Mouse (Mus musculus) limb, embryonic 11.5 days (tissue): ENCODE results near the gene Ctso. TPM values are rescaled to one million over a fixed set of nuclear protein-coding genes. Genes with fewer than 3 reads are reported as not detected.

Source experiments
- ATAC-seq: fragments of 200-750 bp; cut with Nextera tagmentation; 2 replicates; pipeline ENCODE4 v1.8.0; 2017; ENCODE audit warnings: low read depth; ENCODE audit not compliant: insufficient number of reproducible peaks, low FRiP score, low TSS enrichment
- DNase-seq: peaks from one replicate; pipeline ENCODE4 v3.0.0-alpha.2; 2015; ENCODE audit warnings: low spot score
- H3K27ac ChIP-seq: fragments of 300-500 bp; sonication (generic); replicated peaks from 2 replicates; pipeline ENCODE4 v1.5.1; 2014; ENCODE audit warnings: low read depth, mild to moderate bottlenecking, low read length
- H3K27me3 ChIP-seq: fragments of 300-500 bp; sonication (generic); 2 replicates; pipeline ENCODE4 v1.6.1; 2014; ENCODE audit warnings: mild to moderate bottlenecking, low read length, mixed read lengths; ENCODE audit not compliant: control insufficient read depth, insufficient read depth
- H3K36me3 ChIP-seq: fragments of 300-500 bp; sonication (generic); 2 replicates; pipeline ENCODE4 v1.6.1; 2014; ENCODE audit warnings: mild to moderate bottlenecking, low read length, moderate library complexity, mixed read lengths; ENCODE audit not compliant: control insufficient read depth, insufficient read depth
- H3K4me1 ChIP-seq: fragments of 300-500 bp; sonication (generic); 2 replicates; pipeline ENCODE4 v1.6.1; 2014; ENCODE audit warnings: low read length, mixed read lengths; ENCODE audit not compliant: control insufficient read depth, insufficient read depth
- H3K4me2 ChIP-seq: fragments of 300-500 bp; sonication (generic); 2 replicates; pipeline ENCODE4 v1.6.1; 2014; ENCODE audit warnings: low read depth, mild to moderate bottlenecking, moderate library complexity; ENCODE audit not compliant: severe bottlenecking
- H3K4me3 ChIP-seq: fragments of 300-500 bp; sonication (generic); 2 replicates; pipeline ENCODE4 v1.5.1; 2014; ENCODE audit warnings: low read depth, low read length
- H3K9ac ChIP-seq: fragments of 300-500 bp; sonication (generic); 2 replicates; pipeline ENCODE4 v1.6.1; 2014; ENCODE audit warnings: mild to moderate bottlenecking, low read length
- H3K9me3 ChIP-seq: fragments of 300-500 bp; sonication (generic); 2 replicates; pipeline ENCODE4 v1.6.1; 2016; ENCODE audit warnings: low read length; ENCODE audit not compliant: control insufficient read depth
- WGBS: fragments of 180-500 bp; shearing (Covaris S2); extraction: QIAGEN DNeasy Blood & Tissue Kit; methylation state at CpG from one replicate; pipeline ENCODE4 v1.1.7; 2014; 5-methylcytosine and 5-hydroxymethylcytosine counted together
- polyA plus RNA-seq: library from polyadenylated mRNA; unstranded; fragments of >200 nt; fragmentation: Nextera tagmentation; extraction: Ambion mirVana; gene quantifications from 2 replicates; pipeline ENCODE4 v1.2.1, GENCODE M21; 2014

Gene Ctso
- 6.2 and 6.4 TPM in 2 replicates for polyA plus RNA-seq

DNA sequence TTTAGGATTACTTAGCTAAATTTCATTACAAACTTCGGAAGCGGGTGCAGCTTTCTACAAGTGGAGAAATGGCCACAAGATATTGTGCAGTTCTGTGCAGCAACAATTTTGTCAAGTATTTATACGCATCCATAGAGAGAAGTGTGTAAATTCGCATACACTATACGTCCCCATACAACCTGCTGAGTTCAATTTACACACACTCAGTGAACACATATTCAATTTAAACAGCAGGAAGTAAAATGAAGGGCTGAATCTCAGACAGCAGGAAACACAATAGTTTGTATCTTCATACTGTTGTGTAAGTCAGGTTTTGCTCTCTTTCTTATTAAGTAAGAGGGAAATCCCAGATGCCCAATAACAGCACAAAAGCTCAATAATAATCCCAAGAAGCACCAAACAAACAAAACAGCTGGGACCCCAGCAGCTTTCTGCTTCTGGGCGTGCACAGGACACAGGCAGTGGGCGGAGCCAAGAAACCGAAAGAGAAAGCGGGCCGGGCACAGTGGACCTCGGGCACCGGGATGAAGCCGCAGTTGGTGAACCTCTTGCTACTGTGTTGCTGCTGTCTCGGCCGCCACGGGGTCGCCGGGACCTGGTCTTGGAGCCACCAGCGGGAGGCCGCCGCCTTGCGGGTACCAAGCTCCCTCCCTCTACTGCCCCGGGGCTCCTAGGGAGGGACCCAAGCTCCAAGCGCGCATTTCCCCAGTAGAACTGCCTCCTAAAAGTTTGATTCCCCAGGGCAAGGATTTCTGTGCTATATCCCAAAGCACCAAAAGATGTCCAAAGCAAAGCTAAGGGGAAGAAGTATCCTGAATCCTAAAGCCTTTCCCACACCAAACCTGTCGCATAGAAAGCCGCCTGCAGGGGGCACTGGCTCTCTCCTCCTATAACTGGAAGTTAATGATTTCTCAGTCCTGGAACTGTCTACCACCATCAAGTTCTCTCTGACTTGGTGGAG lies at the start of gene Ctso:
Gene Ctso, plus strand, starts transcription at position 461 of the 961 bp plus-strand sequence.
- H3K9ac ChIP-seq, result peak within 1 kb of the TSS; percentile 86
- H3K27ac ChIP-seq, result peak within 1 kb of the TSS; percentile 69; the same call in 1 of the 2 replicates
- H3K4me2 ChIP-seq, result peak within 1 kb of the TSS; percentile 41
- H3K9me3 ChIP-seq, result no peaks in the 10 kb centered on the region
- DNase-seq (peak; percentile 91), ATAC-seq (peak; percentile 87)
- peak within 1 kb of the TSS; percentile 67 for H3K4me3 ChIP-seq
- H3K27me3 ChIP-seq, result no peaks in the 10 kb centered on the region
- WGBS, result 13% methylated on average over 27 of the region's 27 CpGs
- no peaks in the 10 kb centered on the region for H3K36me3 ChIP-seq
- H3K4me1 ChIP-seq, result no peaks in the 10 kb centered on the region

DNA sequence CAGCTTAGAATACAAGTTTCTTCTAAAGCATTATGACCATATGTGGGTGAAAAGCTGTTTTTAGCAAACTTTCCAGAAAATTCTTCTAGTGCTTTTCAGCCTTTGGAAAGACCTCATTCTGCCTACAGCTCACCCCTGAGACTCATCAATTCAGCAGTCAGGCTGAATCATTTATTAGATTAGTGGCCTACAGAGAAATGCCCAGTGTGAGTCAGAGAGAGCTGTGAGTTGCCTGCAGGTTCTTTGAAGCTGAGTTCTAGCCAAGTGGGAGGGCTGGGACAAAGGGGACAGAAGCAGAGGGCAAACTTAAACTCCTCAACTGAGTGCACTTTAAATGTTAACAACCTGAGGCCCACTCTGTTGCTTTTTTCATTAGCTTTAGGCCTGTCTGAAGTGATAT lies 48.5 kb upstream of the Ctso start:
- ATAC-seq (no peak), DNase-seq (no peak)
- Histone ChIP-seq H3K4me3 (no peak overlapping the region), H3K4me2 (no peak overlapping the region), H3K9me3 (no peaks in the 10 kb centered on the region), H3K4me1 (no peaks in the 10 kb centered on the region), H3K9ac (no peak overlapping the region), H3K27me3 (no peaks in the 10 kb centered on the region), H3K27ac (no peak overlapping the region), H3K36me3 (no peaks in the 10 kb centered on the region)

DNA sequence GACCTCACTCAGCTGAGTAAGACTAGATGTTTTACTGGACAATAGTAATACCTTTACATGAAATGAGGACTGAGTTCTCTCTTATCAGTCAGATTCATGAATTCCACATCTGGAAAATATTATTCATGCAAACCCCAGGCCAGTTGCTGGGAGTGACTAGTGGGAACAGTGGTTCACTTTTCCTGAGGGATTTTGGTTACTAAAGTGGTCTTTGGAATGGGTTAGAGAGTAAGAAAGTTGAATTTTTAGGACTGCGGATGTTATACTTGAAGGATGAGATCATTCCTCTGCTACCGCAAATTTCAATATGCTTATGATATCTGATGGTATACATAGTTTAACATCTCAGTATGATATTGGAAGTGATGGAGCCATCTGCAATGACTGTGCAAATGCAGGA lies 46.8 kb upstream of the Ctso start:
- ATAC-seq (no peak), DNase-seq (no peak)
- no peaks in the 10 kb centered on the region for H3K36me3 ChIP-seq

DNA sequence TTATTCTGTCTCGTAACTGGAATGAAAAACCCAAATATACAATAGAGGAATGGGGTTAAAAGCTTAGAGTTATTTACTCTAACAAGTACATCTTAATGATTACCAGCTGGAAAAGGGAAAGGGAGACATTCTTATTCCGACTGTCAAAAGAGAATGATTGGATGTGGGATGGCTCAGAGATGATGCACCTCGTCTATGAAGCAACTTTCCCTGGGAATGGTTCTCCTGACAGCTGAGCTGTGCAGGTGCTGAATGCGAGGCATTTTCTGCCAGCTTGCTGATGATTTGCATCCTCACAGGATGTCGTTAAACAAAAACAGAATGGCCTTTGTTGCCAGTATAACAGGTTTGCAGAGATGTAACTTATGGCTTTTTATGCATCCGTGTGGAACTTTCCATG lies 43.3 kb upstream of the Ctso start:
- H3K27ac ChIP-seq, result no peak overlapping the region
- WGBS, result 61% methylated on average over 6 of the region's 6 CpGs
- H3K9me3 ChIP-seq, result no peaks in the 10 kb centered on the region
- ATAC-seq (no peak), DNase-seq (no peak)
- no peaks in the 10 kb centered on the region for H3K4me1 ChIP-seq
- no peaks in the 10 kb centered on the region for H3K36me3 ChIP-seq
- H3K9ac ChIP-seq, result no peak overlapping the region
- no peaks in the 10 kb centered on the region for H3K27me3 ChIP-seq
- H3K4me3 ChIP-seq, result no peak overlapping the region
- H3K4me2 ChIP-seq, result no peak overlapping the region

More for the DNA sequence above, 46.8 kb upstream of the Ctso start:
- Histone ChIP-seq H3K4me2 (no peak overlapping the region), H3K27me3 (no peaks in the 10 kb centered on the region), H3K4me1 (no peaks in the 10 kb centered on the region), H3K9me3 (no peaks in the 10 kb centered on the region), H3K4me3 (no peak overlapping the region), H3K27ac (no peak overlapping the region), H3K9ac (no peak overlapping the region)
- WGBS, result 95% methylated on average over 2 of the region's 2 CpGs

DNA sequence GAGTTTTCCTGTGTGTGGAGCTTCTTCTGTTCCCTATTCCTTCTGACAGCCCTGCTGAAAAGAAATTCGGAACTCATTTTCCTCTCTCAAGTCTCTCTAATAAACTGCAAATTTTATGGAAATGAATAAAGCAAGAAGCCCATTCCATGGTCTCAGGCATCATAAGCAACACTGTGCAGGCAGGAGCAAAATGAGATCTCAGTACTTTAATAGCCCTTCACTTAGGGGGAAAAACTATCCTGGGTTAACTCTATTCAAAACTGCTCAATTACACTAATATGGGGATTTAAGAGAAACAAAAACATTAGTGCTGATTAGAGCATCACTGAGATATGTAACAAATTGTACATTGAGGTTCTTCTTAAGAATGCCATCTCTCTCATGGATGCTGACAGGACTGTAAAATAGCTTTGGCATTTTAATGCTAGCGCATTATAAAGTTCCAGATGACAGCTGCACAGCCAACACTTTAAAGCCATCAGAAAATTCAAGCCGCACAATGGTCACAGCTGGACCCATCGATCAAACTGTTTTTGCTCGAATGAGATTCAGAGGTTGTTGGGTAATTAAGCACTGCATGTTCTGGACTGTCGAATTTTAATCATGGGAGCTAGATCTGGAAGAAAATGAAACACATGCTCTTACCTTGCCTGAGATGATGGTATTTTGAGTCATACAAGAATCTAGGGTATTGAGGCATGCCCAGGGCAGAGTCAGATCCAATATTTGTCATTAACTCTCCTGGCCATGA lies 21.9 kb upstream of the Ctso start:
- H3K9me3 ChIP-seq, result no peaks in the 10 kb centered on the region
- H3K27ac ChIP-seq, result no peak overlapping the region
- WGBS, result 75% methylated on average over 6 of the region's 6 CpGs
- H3K4me3 ChIP-seq, result no peak overlapping the region
- DNase-seq, result no peak
- no peaks in the 10 kb centered on the region for H3K36me3 ChIP-seq
- no peaks in the 10 kb centered on the region for H3K4me1 ChIP-seq
- no peak for ATAC-seq
- H3K27me3 ChIP-seq, result no peaks in the 10 kb centered on the region
- no peak overlapping the region for H3K9ac ChIP-seq
- no peak overlapping the region for H3K4me2 ChIP-seq

DNA sequence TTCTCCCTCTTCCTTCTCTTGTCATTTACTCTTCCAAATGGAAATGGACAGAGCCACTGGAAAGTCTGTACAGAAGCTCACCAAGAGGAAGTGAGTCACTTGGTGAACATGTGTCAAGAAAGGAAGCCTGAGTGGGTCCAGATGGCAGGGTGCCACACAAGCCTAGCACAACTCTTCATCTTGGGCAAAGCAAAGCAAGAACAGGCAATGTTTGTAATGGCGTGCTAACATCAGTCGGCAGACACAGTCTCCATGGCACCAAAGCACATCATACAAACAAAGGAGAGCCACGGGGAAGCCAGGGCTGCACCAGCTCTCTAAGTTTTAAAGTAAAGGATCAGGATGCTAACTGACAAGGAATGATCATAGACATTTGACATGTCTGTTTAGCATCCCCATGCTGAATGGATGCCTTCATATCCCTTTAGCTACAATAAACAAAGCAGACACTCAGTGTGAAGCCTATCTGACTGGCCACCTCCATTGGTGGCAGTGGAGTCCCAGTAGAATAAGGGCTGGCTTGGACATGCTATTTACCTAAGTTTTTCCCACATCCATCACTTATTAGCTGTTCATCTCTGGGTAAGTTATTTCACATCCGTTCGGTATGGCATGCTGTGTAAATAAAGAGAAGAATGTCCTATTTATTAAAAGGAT lies 16.2 kb upstream of the Ctso start:
- no peak for DNase-seq
- ATAC-seq, result no peak
- H3K9ac ChIP-seq, result no peak overlapping the region
- no peaks in the 10 kb centered on the region for H3K4me1 ChIP-seq
- H3K27me3 ChIP-seq, result no peaks in the 10 kb centered on the region
- WGBS, result 84% methylated on average over 5 of the region's 5 CpGs
- no peak overlapping the region for H3K27ac ChIP-seq
- H3K9me3 ChIP-seq, result no peaks in the 10 kb centered on the region
- H3K36me3 ChIP-seq, result no peaks in the 10 kb centered on the region
- no peak overlapping the region for H3K4me2 ChIP-seq
- H3K4me3 ChIP-seq, result no peak overlapping the region

DNA sequence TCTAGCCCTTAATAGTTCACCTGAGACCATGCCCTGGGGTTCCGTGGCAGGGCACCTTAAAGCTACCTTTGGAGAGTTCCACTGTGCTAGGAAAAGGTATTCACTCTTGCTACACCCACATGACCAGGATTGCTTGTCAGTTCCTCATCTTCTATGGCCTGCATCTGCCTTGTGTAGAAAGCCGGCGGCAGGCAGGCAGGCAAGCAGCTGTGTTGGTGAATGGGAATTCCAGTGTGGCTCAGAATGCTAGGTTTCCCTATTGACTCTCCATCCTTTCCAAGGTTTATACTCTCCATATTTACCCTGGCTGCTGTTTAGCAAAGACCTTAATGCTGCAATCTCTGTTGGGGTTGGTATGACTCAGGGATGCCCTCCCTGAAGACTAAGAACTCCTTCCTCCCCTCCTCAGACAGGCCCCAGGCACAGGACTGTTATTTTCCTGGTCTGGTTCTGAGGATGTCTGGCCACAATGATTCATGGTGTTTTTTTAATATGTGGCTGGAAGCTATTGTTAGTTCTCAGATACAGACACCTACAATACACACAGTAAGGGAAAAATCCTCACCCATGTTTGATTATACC lies 15.0 kb upstream of the Ctso start:
- Histone ChIP-seq H3K4me3 (no peak overlapping the region), H3K9ac (no peak overlapping the region), H3K9me3 (no peaks in the 10 kb centered on the region), H3K36me3 (no peaks in the 10 kb centered on the region), H3K27ac (no peak overlapping the region), H3K4me2 (no peak overlapping the region), H3K4me1 (no peaks in the 10 kb centered on the region), H3K27me3 (no peaks in the 10 kb centered on the region)
- 83% methylated on average over 3 of the region's 3 CpGs for WGBS
- ATAC-seq (no peak), DNase-seq (no peak)

DNA sequence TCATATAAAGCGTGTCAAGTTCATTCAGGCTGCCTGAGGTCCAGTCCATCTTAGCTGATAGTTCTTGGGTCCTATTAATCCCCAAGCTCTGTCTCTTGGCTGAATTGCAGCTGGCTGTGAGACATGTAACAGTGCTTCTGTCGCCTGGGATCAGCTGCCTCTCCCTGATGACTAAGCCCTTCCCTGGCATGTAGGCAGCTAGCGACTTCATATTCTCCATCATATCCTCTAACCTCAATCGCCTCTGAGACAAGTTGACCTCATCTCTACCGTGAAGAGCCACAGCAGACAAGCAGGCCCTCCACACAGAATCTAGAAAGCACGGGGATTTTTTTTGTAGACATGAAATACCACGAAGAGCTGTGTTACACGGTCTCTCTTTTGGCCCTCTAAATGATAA lies 14.2 kb upstream of the Ctso start:
- H3K27me3 ChIP-seq, result no peaks in the 10 kb centered on the region
- WGBS, result 88% methylated on average over 8 of the region's 8 CpGs

More for the DNA sequence above, 14.2 kb upstream of the Ctso start:
- Histone ChIP-seq H3K4me2 (no peak overlapping the region), H3K4me1 (no peaks in the 10 kb centered on the region), H3K4me3 (no peak overlapping the region), H3K36me3 (no peaks in the 10 kb centered on the region), H3K27ac (no peak overlapping the region), H3K9ac (no peak overlapping the region), H3K9me3 (no peaks in the 10 kb centered on the region)
- no peak for ATAC-seq
- DNase-seq, result no peak
